Mouse (Mus musculus): ENCODE data around the gene Sphk1.
A peak's percentile ranks its signal among the peaks of the same experiment; 100 is the strongest.

The Sphk1 gene

DNA sequence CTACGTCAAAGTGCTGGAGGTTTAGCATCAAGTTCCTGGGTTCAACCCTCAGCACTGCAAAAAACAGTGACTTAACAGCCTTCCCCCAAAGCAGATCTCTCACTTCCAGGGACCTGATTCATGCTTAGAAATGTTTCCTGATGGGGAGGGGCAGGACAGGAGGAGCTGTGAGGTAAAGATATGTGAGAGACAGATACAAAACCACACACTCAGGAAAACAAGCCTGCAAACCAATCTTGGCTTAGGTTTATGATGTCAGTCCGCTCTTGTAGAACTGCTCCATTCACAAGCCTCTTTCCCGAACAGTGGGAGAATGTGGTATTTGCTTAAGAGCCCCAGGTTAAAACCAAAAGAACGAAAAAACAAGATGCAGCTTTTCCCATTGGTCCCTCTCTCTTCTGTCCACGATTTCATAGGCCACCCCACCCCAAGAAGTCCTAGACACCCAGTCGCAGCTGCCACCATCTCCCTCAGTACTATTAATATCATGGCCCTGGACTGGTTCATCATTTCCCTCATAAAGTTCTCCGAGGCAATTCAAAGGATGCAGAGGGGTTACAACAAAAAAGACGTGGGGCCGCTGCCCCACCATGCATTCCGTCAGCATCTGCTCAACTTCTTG is 49.4 kb downstream of the Sphk1 start:
- peak in 1 of 2 experiments; percentile 35 for DNase-seq (ENCODE audit: low spot score in 2 of 2)

DNA sequence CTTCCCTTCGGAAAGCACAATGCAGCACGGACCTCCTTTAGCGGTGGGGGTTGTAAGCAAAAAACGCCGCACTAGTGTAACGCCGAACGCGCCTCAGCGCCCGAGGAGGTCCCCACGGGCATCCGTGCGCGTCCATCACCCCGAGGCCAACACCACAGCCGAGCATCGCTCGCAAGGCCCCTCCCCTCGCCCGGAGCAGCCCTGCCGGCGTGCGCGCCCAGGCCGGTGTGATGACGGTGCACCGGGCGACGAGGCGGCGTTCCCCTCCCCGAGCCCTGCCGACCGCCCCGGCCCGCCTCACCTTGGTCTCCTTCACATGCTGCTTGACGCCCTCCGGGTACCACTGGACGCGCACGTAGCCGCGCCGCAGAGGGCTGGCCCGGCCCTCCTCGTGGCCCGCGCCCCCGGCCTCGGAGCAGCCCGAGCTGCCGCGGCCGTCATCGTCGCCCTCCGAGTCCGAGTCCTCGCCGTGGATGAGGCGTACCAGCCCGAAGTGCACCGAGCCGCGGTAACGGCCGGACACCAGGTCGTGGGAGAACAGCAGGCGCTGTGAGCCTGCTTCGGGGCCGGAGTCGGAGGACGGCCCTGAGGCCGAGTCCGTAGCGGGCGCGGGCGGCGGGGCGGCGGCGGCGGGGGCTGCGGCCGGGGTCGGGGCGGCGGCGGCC is 50.1 kb downstream of the Sphk1 start:
- DNase-seq (ENCODE audit: low spot score in 2 of 2) = peak; percentile 73 to 88

- peak; percentile 91 to 97 for DNase-seq (ENCODE audit: low spot score in 2 of 2)
Observed at GRCm38 (mm10) chr11:116581376-116581814, 50.7 kb downstream of the Sphk1 start, which contains the start of gene Ube2o. Ube2o (minus strand) TSS chr11:116581447.

DNA sequence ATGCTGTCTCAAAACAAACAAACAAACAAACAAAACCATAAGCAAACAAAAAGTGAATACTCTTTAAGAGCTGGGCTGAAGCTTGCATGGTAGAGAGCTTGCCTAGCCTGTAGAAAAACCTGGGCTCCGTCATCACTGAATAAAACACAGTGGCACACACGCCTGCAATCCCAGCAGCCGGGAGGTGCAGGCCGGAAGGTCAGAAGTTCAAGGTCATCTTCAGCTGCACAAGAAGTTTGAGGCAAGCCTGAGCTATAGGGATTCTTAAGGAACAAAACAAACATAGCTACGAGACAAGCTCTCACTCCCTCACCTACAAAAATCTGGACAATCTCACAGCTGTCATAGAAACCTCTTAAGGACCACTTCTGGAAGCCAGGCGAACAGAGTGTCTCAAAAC is 55.0 kb downstream of the Sphk1 start:
- no peak for DNase-seq (ENCODE audit: low spot score in 2 of 2)
